Mouse (Mus musculus) small intestine, adult 2 months (tissue): Measurements from ENCODE around the gene T.

Source experiments
- CTCF ChIP-seq: fragments of 200-500 bp; IDR thresholded peaks from 2 replicates; pipeline ENCODE4 v1.5.1; 2012; ENCODE audit warnings: low read depth, mild to moderate bottlenecking, control low read depth, inconsistent platforms, low read length, moderate library complexity, mixed read lengths; ENCODE audit not compliant: insufficient replicate concordance, insufficient read length; ENCODE audit errors: extremely low read depth
- POLR2A ChIP-seq: fragments of 200-500 bp; IDR thresholded peaks from 2 replicates; pipeline ENCODE4 v1.6.1; 2012; ENCODE audit warnings: low read depth, mild to moderate bottlenecking, control low read depth, inconsistent platforms, low read length, moderate library complexity

DNA sequence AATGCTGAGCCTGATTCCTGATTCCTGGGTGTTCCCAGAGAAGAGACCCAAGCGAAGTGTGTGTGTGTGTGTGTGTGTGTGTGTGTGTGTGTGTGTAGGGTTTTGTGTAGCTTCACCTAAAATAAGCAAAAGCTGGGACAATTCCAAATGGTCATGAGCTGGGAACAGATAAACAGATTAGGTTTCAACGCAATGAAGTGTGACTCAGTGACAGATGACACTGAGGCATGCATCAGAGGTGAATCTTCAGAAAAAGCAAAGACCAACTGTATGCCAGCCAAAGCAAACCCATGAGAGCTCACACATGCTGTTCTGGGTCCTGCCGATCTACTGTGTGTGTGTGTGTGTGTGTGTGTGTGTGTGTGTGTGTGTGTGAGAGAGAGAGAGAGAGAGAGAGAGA, 50.0 kb downstream of the T start:
- no peak for TF ChIP-seq CTCF
- TF ChIP-seq POLR2A: no peak
